Mouse (Mus musculus) erythroblast, embryonic 14.5 days (primary cell): Measurements from ENCODE around the gene Gm7168.

Source experiments
- GATA1 ChIP-seq: IDR thresholded peaks from 2 replicates; pipeline ENCODE4 v1.6.1; 2012; ENCODE audit warnings: low read length, inconsistent platforms, mixed read lengths
- TAL1 ChIP-seq: IDR thresholded peaks from 3 replicates; pipeline ENCODE4 v1.6.1; 2012; ENCODE audit warnings: low read length, inconsistent platforms, mixed read lengths

DNA sequence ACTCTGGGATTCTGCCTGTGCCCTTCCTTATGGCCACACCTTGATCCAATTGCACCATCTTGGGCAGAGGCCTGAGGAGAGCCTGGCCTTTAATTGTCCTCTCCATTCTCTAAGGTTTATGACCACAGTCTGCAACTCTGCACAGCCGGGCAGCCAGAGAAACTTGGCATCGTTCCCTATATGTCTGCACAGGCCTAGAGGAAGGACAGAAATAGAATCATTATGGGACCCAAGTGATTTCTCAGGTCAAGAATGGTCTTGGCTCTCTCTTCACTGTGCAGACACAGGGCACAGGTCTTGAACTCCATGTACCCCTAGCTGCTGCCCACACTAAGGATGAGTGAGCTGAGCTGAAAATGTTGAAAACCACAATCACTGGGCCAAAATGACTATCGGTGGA lies 9.5 kb upstream of the Gm7168 start:
- no peak for TF ChIP-seq TAL1
- no peak for TF ChIP-seq GATA1
